23 mouse cellular contexts compared by ENCODE assay signal in the genomic region with DNA sequence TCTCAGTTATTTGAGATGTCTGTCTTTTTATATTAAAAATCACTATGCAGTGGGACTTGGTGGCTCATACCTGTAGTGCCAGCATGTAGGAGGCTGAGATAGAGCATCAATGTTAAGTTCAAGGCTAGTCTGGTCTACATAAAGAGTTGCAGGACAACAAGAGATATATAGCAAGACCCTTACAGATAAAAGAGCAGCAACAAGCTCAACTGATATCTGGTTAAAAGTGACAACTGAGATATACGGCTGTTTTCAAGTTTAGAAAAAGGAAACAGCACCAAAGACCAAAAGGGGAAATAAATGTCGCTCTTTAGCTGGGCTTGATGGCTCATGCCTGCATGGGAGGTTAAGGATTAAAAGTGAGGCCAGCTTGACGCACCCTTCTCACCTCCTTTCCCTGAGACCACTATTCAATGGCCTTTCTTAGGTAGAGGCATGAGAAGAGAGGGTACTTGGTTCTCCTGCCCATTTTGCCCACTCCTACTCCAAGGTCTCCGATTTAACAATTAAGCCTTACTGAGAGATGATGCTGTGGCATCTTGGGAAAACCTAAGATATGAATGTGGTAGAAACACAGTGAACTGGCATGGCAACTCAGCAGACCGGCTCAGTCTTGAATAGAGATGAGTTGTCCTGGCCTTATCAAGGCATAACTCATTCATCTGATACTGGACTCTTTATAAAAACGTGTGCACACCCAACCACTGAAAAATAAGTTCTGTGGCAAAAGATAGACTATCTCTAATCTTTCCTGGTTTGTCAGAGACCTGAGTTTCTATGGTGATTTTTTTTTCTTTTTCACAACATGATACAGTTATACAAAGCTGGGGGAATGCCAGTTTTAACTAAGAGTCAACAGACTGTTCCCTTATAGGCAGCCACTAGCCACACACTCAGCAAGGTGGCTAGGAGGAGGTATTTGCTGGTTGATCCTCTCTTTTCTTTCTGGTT. TPM values are rescaled to one million over a fixed set of nuclear protein-coding genes. Genes with fewer than 3 reads are reported as not detected.
A peak's percentile ranks its signal among the peaks of the same experiment; 100 is the strongest.
DNase-seq lines count a peak whose midpoint lies in the region; ATAC-seq and TF ChIP-seq lines count a peak whose summit lies in the region.
"Had no signal": no experiment of that assay in that cellular context is flagged by ENCODE, and none has a peak within 500 bp of the region (broad histone marks: within the 10 kb centered on the region; RNA-seq: fewer than 3 reads in every experiment).

No protein-coding gene starts in this region.

- no peaks in the 10 kb centered on the region for H3K36me3 ChIP-seq in megakaryocyte, embryonic 14.5 days (replicated peaks; ENCODE audit: low read length)
- H3K36me3 ChIP-seq in liver, postnatal 0 days (replicated peaks; ENCODE audit: insufficient read depth, low read length): no peaks in the 10 kb centered on the region
- H3K36me3 ChIP-seq: forebrain, embryonic 12.5 days; hindbrain, embryonic 12.5 days; limb, embryonic 13.5 days; midbrain, embryonic 15.5 days; stomach, embryonic 15.5 days had no signal

- peaks cover 73% of the 10 kb centered on the region for H3K4me1 ChIP-seq in megakaryocyte, embryonic 14.5 days
- peaks cover 35% of the 10 kb centered on the region for H3K4me1 ChIP-seq in bone marrow macrophage, adult 2 months (ENCODE audit: control insufficient read depth, insufficient read depth, low read length)
- H3K4me1 ChIP-seq in liver, postnatal 0 days (ENCODE audit: insufficient read depth): peaks cover 17% of the 10 kb centered on the region; the same call in 1 of the 2 replicates
- H3K4me1 ChIP-seq: forebrain, embryonic 12.5 days; hindbrain, embryonic 12.5 days; limb, embryonic 13.5 days; midbrain, embryonic 15.5 days; stomach, embryonic 15.5 days had no signal

- H3K27ac ChIP-seq in bone marrow macrophage, adult 2 months (ENCODE audit: insufficient read depth, low read depth, low read length): peak overlapping the region; percentile 51
- H3K27ac ChIP-seq in liver, postnatal 0 days (ENCODE audit: low read depth): 0 out of 2 replicates have a peak overlapping the region, but pooled peaks have one; percentile 2
- H3K27ac ChIP-seq: forebrain, embryonic 12.5 days; gastrocnemius, adult 2 months; hindbrain, embryonic 12.5 days; limb, embryonic 13.5 days; midbrain, embryonic 15.5 days; stomach, embryonic 15.5 days had no signal

- no peaks in the 10 kb centered on the region for H3K9me3 ChIP-seq in megakaryocyte, embryonic 14.5 days
- H3K9me3 ChIP-seq in liver, postnatal 0 days (ENCODE audit: low read length): no peaks in the 10 kb centered on the region
- H3K9me3 ChIP-seq: forebrain, embryonic 12.5 days; hindbrain, embryonic 12.5 days; limb, embryonic 13.5 days; midbrain, embryonic 15.5 days; stomach, embryonic 15.5 days had no signal

- WGBS in liver, postnatal 0 days (ENCODE audit: insufficient replicate concordance): 46% methylated on average over 6 of the region's 6 CpGs

- no peak for TF ChIP-seq EP300 in liver, postnatal 0 days (IDR thresholded peaks at IDR 0.05; ENCODE audit: low read depth)

- H3K4me2 ChIP-seq in liver, postnatal 0 days (ENCODE audit: low read depth, low read length): no peak overlapping the region
- H3K4me2 ChIP-seq: forebrain, embryonic 12.5 days; heart, embryonic 11.5 days; hindbrain, embryonic 12.5 days; limb, embryonic 13.5 days; lung, embryonic 14.5 days; midbrain, embryonic 15.5 days; stomach, embryonic 15.5 days had no signal

- no peak for DNase-seq in liver, postnatal 0 days
- DNase-seq in ovary, postnatal 10 days (ENCODE audit: low spot score): no peak
- no peak for DNase-seq in layer of hippocampus, adult 8-10 months (ENCODE audit: low spot score in 2 of 2)
- DNase-seq in right cerebral cortex, postnatal 36 days (ENCODE audit: low spot score in 2 of 2): no peak
- DNase-seq: cerebellum, adult 8-10 months; gastrocnemius, adult 2 months; heart, postnatal 10 days; kidney, adult 8-10 months; kidney, postnatal 25 days; lung, embryonic 14.5 days; thymus, adult 18-20 months; thymus, postnatal 4 days had no signal

- no peak for TF ChIP-seq POLR2A in bone marrow macrophage, adult 2 months (IDR thresholded peaks at IDR 0.05; ENCODE audit: borderline replicate concordance, low read depth, low read length)

- no peaks in the 10 kb centered on the region for H3K27me3 ChIP-seq in megakaryocyte, embryonic 14.5 days (replicated peaks)
- H3K27me3 ChIP-seq in liver, postnatal 0 days (ENCODE audit: insufficient read depth, low read length): no peaks in the 10 kb centered on the region
- H3K27me3 ChIP-seq: forebrain, embryonic 12.5 days; hindbrain, embryonic 12.5 days; limb, embryonic 13.5 days; midbrain, embryonic 15.5 days; stomach, embryonic 15.5 days had no signal

- no peak for TF ChIP-seq CTCF in bone marrow macrophage, adult 2 months (IDR thresholded peaks at IDR 0.05; ENCODE audit: low read depth, low read length)
- TF ChIP-seq CTCF in liver, postnatal 0 days (IDR thresholded peaks at IDR 0.05; ENCODE audit: low read depth): no peak

- H3K9ac ChIP-seq in liver, postnatal 0 days (replicated peaks): no peak overlapping the region
- H3K9ac ChIP-seq: forebrain, embryonic 12.5 days; hindbrain, embryonic 12.5 days; limb, embryonic 13.5 days; lung, embryonic 14.5 days; midbrain, embryonic 15.5 days; stomach, embryonic 15.5 days had no signal

- ATAC-seq in megakaryocyte, adult 5-6 weeks (ENCODE audit: poor library complexity, severe bottlenecking): no peak
- no peak for ATAC-seq in liver, postnatal 0 days
- no peak for ATAC-seq in monocyte, adult 5-6 weeks (replicated peaks; ENCODE audit: insufficient number of reproducible peaks, low FRiP score, low TSS enrichment, poor library complexity, severe bottlenecking)
- ATAC-seq: inflammation-experienced regulatory T-cells, adult 6 months; midbrain, embryonic 15.5 days had no signal

- peak overlapping the region; percentile 11 for H3K4me3 ChIP-seq in megakaryocyte, embryonic 14.5 days (replicated peaks)
- H3K4me3 ChIP-seq in bone marrow macrophage, adult 2 months (ENCODE audit: insufficient read depth, low read length): no peak overlapping the region
- H3K4me3 ChIP-seq in liver, postnatal 0 days (ENCODE audit: low read depth, low read length): no peak overlapping the region
- H3K4me3 ChIP-seq: forebrain, embryonic 12.5 days; gastrocnemius, adult 2 months; hindbrain, embryonic 12.5 days; limb, embryonic 13.5 days; midbrain, embryonic 15.5 days; stomach, embryonic 15.5 days had no signal

RNA-seq across cellular contexts. Expression of a gene that starts 49.5 kb away (rescaled TPM):
- 1.8 and 3.0 TPM in 2 replicates for polyA plus RNA-seq in megakaryocyte, embryonic 14.5 days (2012; ENCODE audit: insufficient read depth, low replicate concordance)
- 16.1 and 21.2 TPM in 2 replicates for total RNA-seq in megakaryocyte, adult 5-6 weeks (2015)
- total RNA-seq in megakaryocyte, adult 5-6 weeks (2017): 17.0 and 29.6 TPM in 2 replicates
- 17.3 and 19.3 TPM in 2 replicates for polyA plus RNA-seq in bone marrow macrophage, adult 2 months (2012; ENCODE audit: insufficient read depth, insufficient read length, missing spikeins)
- 0.89 and 1.3 TPM in 2 replicates for polyA plus RNA-seq in liver, postnatal 0 days (2015; fragmentation: Nextera tagmentation; extraction: Ambion mirVana)
- 1 to 10 TPM; 6.0 to 7.1 (median 6.4) TPM for total RNA-seq in layer of hippocampus, adult 8-10 months (2022)
- 303 to 429 TPM (median 333 TPM) in 3 replicates for total RNA-seq in monocyte, adult 5-6 weeks (2017)
